Mouse (Mus musculus): ENCODE data around the gene Upb1. TPM values are rescaled to one million over a fixed set of nuclear protein-coding genes. Genes with fewer than 3 reads are reported as not detected.
"Not testable (repeated sequence)": the region's sequence is repeated elsewhere in the genome, so short reads cannot be mapped to it uniquely, and the experiment has no call there.

Gene Upb1
- polyA plus RNA-seq, 1 experiment from 2014 or later, result not detected

DNA sequence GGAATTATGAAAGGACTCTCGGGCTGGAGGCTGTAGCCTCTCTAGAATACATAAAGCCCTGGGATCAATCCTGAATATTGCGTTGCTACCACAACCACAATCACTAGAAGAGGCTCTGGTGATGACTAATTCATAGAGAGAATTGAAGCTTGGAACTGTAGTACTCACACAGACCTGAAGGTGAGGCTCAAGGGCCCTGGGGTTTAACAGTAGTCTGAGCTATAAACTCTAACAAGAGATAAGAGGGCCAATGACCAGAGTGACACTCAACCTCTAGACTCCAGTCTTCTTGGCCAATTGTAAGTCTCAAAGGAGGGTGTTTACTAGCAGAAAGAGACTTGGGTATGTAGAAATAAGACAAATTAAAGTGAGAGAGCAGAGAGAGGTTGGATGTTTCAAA, 10.8 kb upstream of the Upb1 start:
- Histone ChIP-seq H3K9me3 (ENCODE audit: control insufficient read depth, low read length) (no peaks in the 10 kb centered on the region), H3K4me3 (ENCODE audit: low read depth, low read length) (no peak overlapping the region), H3K4me2 (no peak overlapping the region), H3K9ac (ENCODE audit: low read length) (no peak overlapping the region), H3K4me1 (ENCODE audit: control insufficient read depth, insufficient read depth, low read length) (no peaks in the 10 kb centered on the region), H3K27me3 (ENCODE audit: control insufficient read depth, insufficient read depth, low read length) (no peaks in the 10 kb centered on the region), H3K36me3 (ENCODE audit: control insufficient read depth, insufficient read depth, low read length) (no peaks in the 10 kb centered on the region), H3K27ac (ENCODE audit: low read depth, low read length) (no peak overlapping the region)
- no peak for DNase-seq (ENCODE audit: low spot score, missing footprints)
- 90% methylated on average over 2 of the region's 2 CpGs for WGBS
- no peak for ATAC-seq (ENCODE audit: low FRiP score)

- no peak overlapping the region for H3K4me3 ChIP-seq (ENCODE audit: low read depth, low read length)
- no peaks in the 10 kb centered on the region for H3K36me3 ChIP-seq (ENCODE audit: control insufficient read depth, insufficient read depth, low read length)
- no peaks in the 10 kb centered on the region for H3K4me1 ChIP-seq (ENCODE audit: control insufficient read depth, insufficient read depth, low read length)
- no peaks in the 10 kb centered on the region for H3K9me3 ChIP-seq (ENCODE audit: control insufficient read depth, low read length)
- no peak overlapping the region for H3K27ac ChIP-seq (ENCODE audit: low read depth, low read length)
- H3K27me3 ChIP-seq (ENCODE audit: control insufficient read depth, insufficient read depth, low read length), result no peaks in the 10 kb centered on the region
- DNase-seq (ENCODE audit: low spot score, missing footprints) (no peak), ATAC-seq (ENCODE audit: low FRiP score) (no peak)
- 88% methylated on average over 4 of the region's 4 CpGs for WGBS
- H3K9ac ChIP-seq (ENCODE audit: low read length), result no peak overlapping the region
- no peak overlapping the region for H3K4me2 ChIP-seq
Observed at GRCm38 (mm10) chr10:75390832-75391231, 10.1 kb upstream of the Upb1 start.

DNA sequence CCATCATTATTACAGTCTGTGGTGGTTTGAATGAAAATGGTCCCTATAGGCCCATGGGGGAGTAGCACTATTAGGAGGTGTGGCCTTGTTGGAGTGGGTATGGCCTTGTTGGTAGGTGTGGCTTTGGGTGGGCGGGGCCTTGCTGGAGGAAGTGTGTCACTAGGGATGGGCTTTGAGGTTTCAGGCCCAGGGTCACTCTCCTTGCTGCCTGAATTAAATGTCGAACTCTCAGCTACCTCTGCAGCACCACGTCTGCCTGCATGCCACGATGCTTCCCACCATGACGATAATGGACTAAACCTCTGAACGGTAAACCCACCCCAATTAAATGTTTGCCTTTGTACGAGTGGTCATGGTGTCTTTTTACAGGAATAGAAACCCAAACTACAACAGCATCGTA, 6.1 kb upstream of the Upb1 start:
- H3K4me3 ChIP-seq (ENCODE audit: low read depth, low read length), result no peak overlapping the region
- no peaks in the 10 kb centered on the region for H3K9me3 ChIP-seq (ENCODE audit: control insufficient read depth, low read length)
- 93% methylated on average over 8 of the region's 8 CpGs for WGBS
- no peaks in the 10 kb centered on the region for H3K27me3 ChIP-seq (ENCODE audit: control insufficient read depth, insufficient read depth, low read length)
- ATAC-seq (ENCODE audit: low FRiP score) (no peak), DNase-seq (ENCODE audit: low spot score, missing footprints) (no peak)
- H3K9ac ChIP-seq (ENCODE audit: low read length), result no peak overlapping the region
- H3K4me1 ChIP-seq (ENCODE audit: control insufficient read depth, insufficient read depth, low read length), result no peaks in the 10 kb centered on the region
- no peak overlapping the region for H3K27ac ChIP-seq (ENCODE audit: low read depth, low read length)
- no peak overlapping the region for H3K4me2 ChIP-seq
- H3K36me3 ChIP-seq (ENCODE audit: control insufficient read depth, insufficient read depth, low read length), result no peaks in the 10 kb centered on the region

- Histone ChIP-seq H3K9me3 (ENCODE audit: control insufficient read depth, low read length) (no peaks in the 10 kb centered on the region), H3K27me3 (ENCODE audit: control insufficient read depth, insufficient read depth, low read length) (no peaks in the 10 kb centered on the region), H3K36me3 (ENCODE audit: control insufficient read depth, insufficient read depth, low read length) (no peaks in the 10 kb centered on the region), H3K4me1 (ENCODE audit: control insufficient read depth, insufficient read depth, low read length) (no peaks in the 10 kb centered on the region), H3K27ac (ENCODE audit: low read depth, low read length) (no peak overlapping the region), H3K9ac (ENCODE audit: low read length) (no peak overlapping the region), H3K4me3 (ENCODE audit: low read depth, low read length) (no peak overlapping the region), H3K4me2 (no peak overlapping the region)
- no peak for DNase-seq (ENCODE audit: low spot score, missing footprints)
- WGBS, result 57% methylated on average over 14 of the region's 14 CpGs
- ATAC-seq (ENCODE audit: low FRiP score), result peak; percentile 11; the same call in 1 of the 2 replicates
Observed at GRCm38 (mm10) chr10:75396966-75397365, 3.9 kb upstream of the Upb1 start.

DNA sequence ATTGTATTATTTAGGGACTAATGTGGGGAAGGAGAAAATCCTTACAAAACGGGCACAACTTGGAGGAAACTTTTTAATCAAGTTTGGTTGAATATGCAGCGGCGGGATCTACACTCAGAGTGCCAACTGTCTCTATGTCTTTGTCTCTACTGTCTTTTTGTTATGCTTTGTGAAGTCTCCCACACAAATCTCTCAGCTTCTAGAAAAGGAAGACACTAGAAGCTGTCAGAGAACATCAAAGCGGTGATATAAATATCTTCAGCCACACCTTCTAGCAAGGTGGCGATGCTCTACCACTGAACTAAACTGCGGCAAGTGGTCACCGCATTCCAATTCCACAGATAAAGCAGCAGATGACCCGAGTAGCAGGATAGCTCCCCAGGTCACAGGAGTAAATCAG, 5.0 kb downstream of the Upb1 start:
- whole genome bisulfite sequencing, result 93% methylated on average over 8 of the region's 8 CpGs
- no peak for DNase-seq (ENCODE audit: low spot score, missing footprints)
- no peaks in the 10 kb centered on the region for H3K27me3 ChIP-seq (ENCODE audit: control insufficient read depth, insufficient read depth, low read length)

DNA sequence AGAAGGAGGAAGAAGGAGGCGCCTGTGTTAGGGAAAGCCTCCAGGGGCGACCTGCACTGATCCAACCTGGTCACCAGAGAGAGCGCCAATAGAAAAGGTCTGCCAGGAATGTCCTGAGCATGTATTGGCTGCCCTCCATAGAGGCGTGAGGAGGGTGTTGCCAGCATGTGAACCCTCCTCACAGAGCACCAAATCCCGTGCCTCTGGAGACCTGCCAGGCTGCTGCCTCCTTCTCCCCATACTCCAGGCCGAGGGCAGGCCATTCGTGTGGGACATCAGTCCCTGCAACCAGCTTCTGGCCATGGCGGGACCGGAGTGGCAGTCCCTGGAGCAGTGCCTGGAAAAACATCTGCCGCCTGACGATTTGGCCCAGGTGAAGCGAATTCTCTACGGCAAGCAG, 5.8 kb downstream of the Upb1 start:
- Histone ChIP-seq H3K36me3 (ENCODE audit: control insufficient read depth, insufficient read depth, low read length) (no peaks in the 10 kb centered on the region), H3K9me3 (ENCODE audit: control insufficient read depth, low read length) (no peaks in the 10 kb centered on the region), H3K4me2 (no peak overlapping the region), H3K9ac (ENCODE audit: low read length) (no peak overlapping the region), H3K27ac (ENCODE audit: low read depth, low read length) (no peak overlapping the region), H3K4me1 (ENCODE audit: control insufficient read depth, insufficient read depth, low read length) (peaks cover 4% of the 10 kb centered on the region), H3K4me3 (ENCODE audit: low read depth, low read length) (no peak overlapping the region), H3K27me3 (ENCODE audit: control insufficient read depth, insufficient read depth, low read length) (no peaks in the 10 kb centered on the region)
- no peak for DNase-seq (ENCODE audit: low spot score, missing footprints)
- no peak for ATAC-seq (ENCODE audit: low FRiP score)
- 52% methylated on average over 13 of the region's 13 CpGs for WGBS

More for the DNA sequence above, 5.0 kb downstream of the Upb1 start:
- Histone ChIP-seq H3K36me3 (ENCODE audit: control insufficient read depth, insufficient read depth, low read length) (no peaks in the 10 kb centered on the region), H3K9ac (ENCODE audit: low read length) (no peak overlapping the region), H3K27ac (ENCODE audit: low read depth, low read length) (no peak overlapping the region), H3K4me1 (ENCODE audit: control insufficient read depth, insufficient read depth, low read length) (no peaks in the 10 kb centered on the region), H3K4me3 (ENCODE audit: low read depth, low read length) (no peak overlapping the region), H3K9me3 (ENCODE audit: control insufficient read depth, low read length) (no peaks in the 10 kb centered on the region), H3K4me2 (no peak overlapping the region)
- ATAC-seq (ENCODE audit: low FRiP score), result no peak

- ATAC-seq (ENCODE audit: low FRiP score) (no peak), DNase-seq (ENCODE audit: low spot score, missing footprints) (no peak)
- H3K27ac ChIP-seq (ENCODE audit: low read depth, low read length), result no peak overlapping the region
- no peak overlapping the region for H3K9ac ChIP-seq (ENCODE audit: low read length)
- H3K4me1 ChIP-seq (ENCODE audit: control insufficient read depth, insufficient read depth, low read length), result peaks cover 11% of the 10 kb centered on the region
- H3K4me3 ChIP-seq (ENCODE audit: low read depth, low read length), result no peak overlapping the region
- H3K36me3 ChIP-seq (ENCODE audit: control insufficient read depth, insufficient read depth, low read length), result no peaks in the 10 kb centered on the region
- H3K27me3 ChIP-seq (ENCODE audit: control insufficient read depth, insufficient read depth, low read length), result no peaks in the 10 kb centered on the region
- H3K9me3 ChIP-seq (ENCODE audit: control insufficient read depth, low read length), result no peaks in the 10 kb centered on the region
- no peak overlapping the region for H3K4me2 ChIP-seq
- 79% methylated on average over 4 of the region's 4 CpGs for WGBS
Observed at GRCm38 (mm10) chr10:75407741-75408140, 6.8 kb downstream of the Upb1 start.

DNA sequence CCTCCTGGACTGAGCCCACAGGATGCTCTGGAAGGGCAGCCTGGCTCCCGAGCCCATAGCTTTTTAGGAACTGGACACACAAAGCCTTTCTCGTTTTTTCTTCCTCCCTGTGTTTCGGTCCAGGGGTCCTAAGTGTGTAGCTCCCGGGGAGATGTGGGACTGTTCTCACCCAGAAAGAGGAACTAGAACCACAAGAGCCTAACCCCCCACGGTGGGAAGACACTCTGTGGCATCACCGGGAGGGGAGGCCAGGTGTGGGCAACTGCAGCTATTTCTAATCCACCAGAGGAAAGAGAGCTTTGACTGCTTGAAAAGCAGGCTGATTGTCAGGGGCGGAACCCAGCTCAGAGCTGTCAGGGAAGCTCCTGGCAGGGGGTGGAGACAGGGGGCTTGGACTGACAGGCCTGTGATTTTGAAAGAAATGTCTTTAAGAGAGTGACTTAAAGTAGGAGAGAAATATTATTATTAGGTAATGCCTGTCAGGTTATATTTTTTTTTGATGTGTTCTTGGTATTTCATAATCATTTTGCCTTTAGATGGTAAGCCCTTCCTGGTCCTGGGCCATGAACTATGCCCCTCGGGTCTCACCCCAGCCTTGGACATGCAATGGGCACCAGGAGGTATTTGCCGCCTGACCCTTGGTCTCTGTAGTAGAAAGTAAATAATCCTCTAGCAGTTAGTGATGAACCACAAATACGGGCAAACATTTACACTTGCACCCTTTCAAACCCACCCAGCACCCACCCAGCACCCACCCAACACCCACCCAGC, 10.6 kb downstream of the Upb1 start:
- H3K4me3 ChIP-seq (ENCODE audit: low read depth, low read length); H3K27me3 ChIP-seq (ENCODE audit: control insufficient read depth, insufficient read depth, low read length); H3K4me2 ChIP-seq; H3K9ac ChIP-seq (ENCODE audit: low read length); ATAC-seq (ENCODE audit: low FRiP score); H3K9me3 ChIP-seq (ENCODE audit: control insufficient read depth, low read length); H3K27ac ChIP-seq (ENCODE audit: low read depth, low read length); H3K36me3 ChIP-seq (ENCODE audit: control insufficient read depth, insufficient read depth, low read length): not testable (repeated sequence)
- peaks cover 12% of the 10 kb centered on the region for H3K4me1 ChIP-seq (ENCODE audit: control insufficient read depth, insufficient read depth, low read length)
- DNase-seq (ENCODE audit: low spot score, missing footprints), result peak; percentile 78
- WGBS, result 25% methylated on average over 9 of the region's 10 CpGs

DNA sequence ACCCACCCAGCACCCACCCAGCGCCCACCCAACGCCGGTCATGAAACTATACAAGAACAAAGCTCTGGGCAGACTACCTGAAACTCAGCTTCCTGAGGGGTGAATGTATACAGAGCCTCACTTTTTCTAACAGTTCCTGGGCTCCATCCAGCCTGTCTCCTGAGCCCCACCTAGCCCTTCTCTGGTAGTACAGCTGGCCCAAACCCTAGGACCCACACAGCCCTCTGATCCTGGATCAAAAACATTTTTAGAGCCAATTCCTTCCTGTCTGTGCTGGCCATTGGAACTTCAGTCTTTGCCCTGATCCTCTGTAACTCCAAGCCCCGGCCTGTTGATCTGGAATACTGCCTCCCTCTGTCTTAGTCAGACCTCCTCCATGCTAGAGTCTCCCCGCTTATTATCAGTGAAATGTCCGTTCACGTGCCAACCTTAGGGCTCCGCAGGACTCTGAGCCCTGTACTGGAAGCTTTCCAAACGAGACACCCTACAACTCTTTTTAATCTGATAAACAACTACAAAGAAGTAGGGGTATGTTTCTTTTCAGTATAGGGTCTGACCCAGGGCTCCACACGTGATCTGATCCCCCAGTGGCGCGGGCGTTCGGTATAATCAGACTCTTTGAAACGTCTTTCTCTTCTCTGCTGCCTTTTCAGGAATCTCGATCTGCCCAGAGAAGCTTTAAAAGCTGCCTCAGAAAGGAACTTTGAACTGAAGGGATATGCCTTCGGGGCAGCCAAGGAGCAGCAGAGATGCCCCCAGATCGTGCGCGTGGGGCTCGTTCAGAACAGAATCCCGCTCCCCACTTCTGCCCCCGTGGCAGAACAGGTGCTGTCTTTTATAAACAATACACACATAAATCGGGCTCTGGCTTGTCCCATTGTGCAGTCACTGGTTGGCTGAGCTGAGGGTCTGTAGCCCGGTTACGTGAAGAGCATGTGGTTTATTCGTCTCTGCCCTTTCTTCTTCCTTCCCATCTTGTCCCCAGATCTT, 11.5 kb downstream of the Upb1 start:
- ATAC-seq (ENCODE audit: low FRiP score), result no peak
- H3K4me1 ChIP-seq (ENCODE audit: control insufficient read depth, insufficient read depth, low read length), result peaks cover 12% of the 10 kb centered on the region

More for the DNA sequence above, 11.5 kb downstream of the Upb1 start:
- peak; percentile 85 for DNase-seq (ENCODE audit: low spot score, missing footprints)
- H3K9ac ChIP-seq (ENCODE audit: low read length), result no peak overlapping the region
- no peak overlapping the region for H3K4me3 ChIP-seq (ENCODE audit: low read depth, low read length)
- peak overlapping the region; percentile 4; the same call in 1 of the 2 replicates for H3K4me2 ChIP-seq
- no peaks in the 10 kb centered on the region for H3K27me3 ChIP-seq (ENCODE audit: control insufficient read depth, insufficient read depth, low read length)
- no peaks in the 10 kb centered on the region for H3K36me3 ChIP-seq (ENCODE audit: control insufficient read depth, insufficient read depth, low read length)
- no peak overlapping the region for H3K27ac ChIP-seq (ENCODE audit: low read depth, low read length)
- WGBS, result 57% methylated on average over 27 of the region's 27 CpGs
- H3K9me3 ChIP-seq (ENCODE audit: control insufficient read depth, low read length), result no peaks in the 10 kb centered on the region

Data from midbrain, embryonic 11.5 days (tissue).